Mouse (Mus musculus) heart, postnatal 0 days (tissue): Measurements from ENCODE around the gene Ube2l6. TPM values are rescaled to one million over a fixed set of nuclear protein-coding genes. Genes with fewer than 3 reads are reported as not detected.
A peak's percentile ranks its signal among the peaks of the same experiment; 100 is the strongest.

ENCODE experiments used
- ATAC-seq: fragments of 200-750 bp; cut with Nextera tagmentation; 2 replicates; pipeline ENCODE4 v1.8.0; 2017; ENCODE audit warnings: low read depth, moderate number of reproducible peaks, moderate library complexity; ENCODE audit not compliant: insufficient read depth
- DNase-seq: peaks from one replicate; pipeline ENCODE4 v3.0.0-alpha.2; 2016; ENCODE audit warnings: low spot score
- H3K27ac ChIP-seq: fragments of 300-500 bp; sonication (generic); 2 replicates; pipeline ENCODE4 v1.5.1; 2014; ENCODE audit warnings: low read depth, mild to moderate bottlenecking
- H3K27me3 ChIP-seq: fragments of 300-500 bp; sonication (generic); 2 replicates; pipeline ENCODE4 v1.6.1; 2014; ENCODE audit warnings: low read length, mixed read lengths; ENCODE audit not compliant: control insufficient read depth, insufficient read depth
- H3K36me3 ChIP-seq: fragments of 300-500 bp; sonication (generic); replicated peaks from 2 replicates; pipeline ENCODE4 v1.6.1; 2014; ENCODE audit warnings: low read length, mixed read lengths; ENCODE audit not compliant: control insufficient read depth, insufficient read depth
- H3K4me1 ChIP-seq: fragments of 300-500 bp; sonication (generic); 2 replicates; pipeline ENCODE4 v1.6.1; 2014; ENCODE audit warnings: antibody characterized with exemption; ENCODE audit not compliant: control insufficient read depth, insufficient read depth
- H3K4me2 ChIP-seq: fragments of 300-500 bp; sonication (generic); 2 replicates; pipeline ENCODE4 v1.6.1; 2014; ENCODE audit warnings: low read depth, mild to moderate bottlenecking, low read length, moderate library complexity
- H3K4me3 ChIP-seq: fragments of 300-500 bp; sonication (generic); 2 replicates; pipeline ENCODE4 v1.5.1; 2014; ENCODE audit warnings: low read depth, low read length
- H3K9ac ChIP-seq: fragments of 300-500 bp; sonication (generic); replicated peaks from 2 replicates; pipeline ENCODE4 v1.6.1; 2014; ENCODE audit warnings: low read depth, low read length, mixed read lengths
- H3K9me3 ChIP-seq: fragments of 300-500 bp; sonication (generic); replicated peaks from 2 replicates; pipeline ENCODE4 v1.6.1; 2016; ENCODE audit warnings: low read length; ENCODE audit not compliant: control insufficient read depth
- CTCF ChIP-seq: IDR thresholded peaks from 2 replicates; pipeline ENCODE4 v1.5.1; 2016; ENCODE audit warnings: antibody characterized with exemption, control low read depth, low read depth
- EP300 ChIP-seq: IDR thresholded peaks from 2 replicates; pipeline ENCODE4 v1.6.1; 2016; ENCODE audit warnings: antibody characterized with exemption, low read depth
- WGBS: fragments of 180-500 bp; shearing (Covaris S2); extraction: QIAGEN DNeasy Blood & Tissue Kit; methylation state at CpG from one replicate; pipeline ENCODE4 v1.1.7; 2014; 5-methylcytosine and 5-hydroxymethylcytosine counted together
- polyA plus RNA-seq: library from polyadenylated mRNA; unstranded; fragments of >200 nt; fragmentation: Nextera tagmentation; extraction: Ambion mirVana; gene quantifications from 2 replicates; pipeline ENCODE4 v1.2.1, GENCODE M21; 2015
- total RNA-seq: library from RNA; depleted of rRNA; stranded (reverse); fragments of >200 nt; gene quantifications from 2 replicates; pipeline ENCODE4 v1.2.3, GENCODE M21; 2014; ENCODE audit warnings: low replicate concordance; rRNA removed

Ube2l6 gene
- 40.0 and 47.0 TPM in 2 replicates for total RNA-seq
- polyA plus RNA-seq = 29.8 and 36.9 TPM in 2 replicates

DNA sequence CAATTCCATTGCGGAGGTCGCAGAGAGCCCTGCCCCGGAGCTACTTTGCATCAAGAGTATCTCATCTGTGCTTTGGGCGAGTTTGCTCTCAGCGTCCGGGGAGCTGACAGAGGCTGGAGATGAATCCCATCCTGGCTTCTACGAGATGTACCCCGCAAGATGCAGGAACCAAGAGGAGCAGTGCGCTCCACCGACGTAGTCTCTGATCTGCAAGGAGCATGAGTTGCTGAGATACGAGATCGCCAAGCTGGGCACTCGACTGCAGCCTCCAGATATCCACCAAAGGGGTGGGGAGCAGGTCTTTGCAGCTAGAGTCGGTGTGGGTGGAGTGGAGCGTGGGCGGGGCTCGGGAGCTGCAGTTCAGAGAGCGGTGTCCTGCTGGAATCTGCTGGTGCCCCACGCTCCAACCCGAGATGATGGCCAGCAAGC lies at the start of gene Ube2l6:
Ube2l6 (plus strand) TSS at position 336 of the 429 bp plus-strand sequence.
- Histone ChIP-seq H3K9me3 (peaks cover 3% of the 10 kb centered on the region; the same call in 1 of the 2 replicates), H3K27me3 (no peaks in the 10 kb centered on the region), H3K27ac (peak within 1 kb of the TSS; percentile 75), H3K4me3 (peak within 1 kb of the TSS; percentile 64), H3K36me3 (0 out of 2 replicates have a peak, but pooled peaks cover 5% of the 10 kb centered on the region), H3K4me1 (no peaks in the 10 kb centered on the region), H3K4me2 (peak within 1 kb of the TSS; percentile 94), H3K9ac (peak within 1 kb of the TSS; percentile 50)
- TF ChIP-seq EP300 (no peak), CTCF (no peak)
- WGBS = under 1% methylated on average over 21 of the region's 21 CpGs
- peak; percentile 64 for ATAC-seq
- peak; percentile 71 for DNase-seq

DNA sequence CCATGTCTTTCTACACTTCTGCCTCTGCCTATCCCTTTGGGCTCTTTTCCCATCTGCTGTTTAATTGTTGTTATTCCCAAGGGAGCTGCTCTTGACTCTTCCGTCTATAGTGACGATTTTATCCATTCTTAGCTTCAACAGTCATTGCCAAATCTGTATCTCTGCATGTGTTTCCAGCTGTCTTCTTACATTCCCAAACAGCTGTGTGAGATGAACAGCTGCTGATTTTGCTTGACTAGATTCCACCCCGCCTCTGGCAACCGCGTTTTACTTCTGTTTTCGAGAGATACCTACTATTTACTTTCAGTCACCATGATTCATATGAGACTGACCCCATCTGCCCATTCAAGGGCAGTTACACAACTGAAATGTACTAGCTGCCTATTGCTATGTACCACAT lies 48.5 kb upstream of the Ube2l6 start:
- H3K4me3 ChIP-seq = no peak overlapping the region
- H3K9ac ChIP-seq = no peak overlapping the region
- DNase-seq (peak; percentile 27), ATAC-seq (no peak)
- H3K4me1 ChIP-seq = no peaks in the 10 kb centered on the region
- no peaks in the 10 kb centered on the region for H3K27me3 ChIP-seq
- H3K27ac ChIP-seq = no peak overlapping the region
- H3K4me2 ChIP-seq = no peak overlapping the region
- no peaks in the 10 kb centered on the region for H3K36me3 ChIP-seq
- H3K9me3 ChIP-seq = no peaks in the 10 kb centered on the region
- TF ChIP-seq CTCF = no peak
- TF ChIP-seq EP300 = no peak
- WGBS = 54% methylated on average over 6 of the region's 6 CpGs

DNA sequence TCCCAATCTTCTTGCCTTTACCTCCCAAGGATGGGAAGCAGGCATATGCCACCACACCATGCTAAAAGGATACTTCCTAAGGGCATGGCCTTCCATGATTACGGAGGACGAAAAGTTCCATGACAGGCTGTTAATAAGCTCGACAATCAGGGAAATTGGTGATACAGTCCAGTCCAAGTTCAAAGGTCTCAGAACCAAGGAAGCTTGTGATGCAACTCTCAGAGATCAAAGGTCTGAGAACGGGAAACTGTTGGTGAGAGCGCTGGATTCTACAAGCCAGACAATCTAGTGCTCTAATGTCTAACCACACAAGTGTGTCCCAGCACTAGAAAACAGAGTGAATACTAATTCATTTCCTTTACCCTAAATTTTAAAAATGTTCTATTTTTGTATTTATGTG lies 42.4 kb upstream of the Ube2l6 start:
- Histone ChIP-seq H3K9ac (no peak overlapping the region), H3K9me3 (no peaks in the 10 kb centered on the region), H3K4me3 (no peak overlapping the region), H3K4me2 (no peak overlapping the region), H3K27me3 (no peaks in the 10 kb centered on the region), H3K4me1 (no peaks in the 10 kb centered on the region), H3K36me3 (no peaks in the 10 kb centered on the region), H3K27ac (no peak overlapping the region)
- no peak for TF ChIP-seq CTCF
- no peak for TF ChIP-seq EP300
- 71% methylated on average over 5 of the region's 5 CpGs for WGBS
- DNase-seq = no peak
- ATAC-seq = no peak

DNA sequence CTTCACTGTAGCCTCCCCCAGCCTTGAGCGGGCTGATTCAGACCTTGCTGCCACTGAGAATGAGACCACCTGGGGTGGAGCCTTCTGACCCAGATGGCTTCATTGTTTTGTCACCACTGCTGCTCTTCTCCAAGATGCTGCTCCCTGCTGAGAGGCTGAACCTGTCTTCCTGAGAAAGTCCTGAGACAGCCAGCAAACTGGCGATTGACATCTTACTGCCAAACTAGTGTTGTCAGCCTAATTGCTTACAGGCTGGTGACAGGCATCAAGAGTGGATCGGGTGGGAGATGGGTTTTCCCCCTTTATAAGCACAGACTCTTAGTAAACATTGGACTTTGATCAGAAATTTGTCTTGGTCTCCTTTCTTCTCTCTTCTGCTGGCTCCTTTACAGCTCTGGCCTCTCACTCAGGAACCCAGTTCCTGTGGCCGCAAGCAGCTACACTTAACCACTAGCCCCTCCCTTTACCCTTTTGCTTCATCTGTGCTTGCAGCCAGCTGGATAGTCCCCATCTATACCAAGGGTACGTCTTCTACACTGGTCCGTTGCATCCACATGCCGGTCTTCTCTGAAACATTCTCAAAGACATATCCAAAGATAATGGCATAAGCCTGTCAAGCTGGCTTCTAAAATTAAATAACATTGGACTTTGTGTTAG lies 41.5 kb upstream of the Ube2l6 start:
- WGBS = 59% methylated on average over 7 of the region's 7 CpGs
- no peaks in the 10 kb centered on the region for H3K9me3 ChIP-seq
- no peaks in the 10 kb centered on the region for H3K4me1 ChIP-seq
- ATAC-seq = no peak
- no peaks in the 10 kb centered on the region for H3K36me3 ChIP-seq
- TF ChIP-seq EP300 = no peak
- no peak for TF ChIP-seq CTCF
- H3K4me2 ChIP-seq = no peak overlapping the region
- H3K27ac ChIP-seq = no peak overlapping the region
- DNase-seq = no peak
- no peak overlapping the region for H3K9ac ChIP-seq
- no peaks in the 10 kb centered on the region for H3K27me3 ChIP-seq
- H3K4me3 ChIP-seq = no peak overlapping the region

DNA sequence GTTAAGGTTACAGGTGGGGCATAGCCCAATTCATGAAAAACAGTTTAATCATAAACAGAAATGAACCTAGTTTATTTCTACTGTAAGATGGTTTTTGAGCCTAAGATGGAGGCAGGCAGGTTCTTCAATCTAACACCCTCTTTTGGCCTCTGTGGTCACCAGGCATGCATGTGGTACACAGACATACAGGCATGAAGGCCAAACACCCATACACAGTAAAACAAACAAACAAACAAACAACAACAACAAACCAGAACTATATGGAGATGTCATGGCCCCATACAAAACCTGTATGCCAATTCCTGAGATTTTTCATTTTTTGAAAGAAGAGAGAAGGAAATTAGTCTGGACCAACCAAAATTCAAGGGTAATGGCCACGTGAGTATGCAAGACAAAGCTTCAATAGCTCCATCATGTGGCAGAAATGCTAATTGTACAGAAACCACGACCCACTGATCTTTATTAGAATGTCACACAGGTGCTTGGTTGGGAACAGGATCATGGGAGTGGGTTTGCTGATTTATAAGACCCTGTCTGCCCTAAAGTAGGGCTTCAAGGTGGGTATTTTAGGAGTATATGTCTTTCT lies 40.0 kb upstream of the Ube2l6 start:
- H3K9me3 ChIP-seq = no peaks in the 10 kb centered on the region
- no peak for TF ChIP-seq EP300
- peak; percentile 79 for TF ChIP-seq CTCF
- H3K27me3 ChIP-seq = no peaks in the 10 kb centered on the region
- no peak overlapping the region for H3K4me3 ChIP-seq
- no peak overlapping the region for H3K27ac ChIP-seq
- H3K9ac ChIP-seq = no peak overlapping the region
- peak; percentile 66 for ATAC-seq
- DNase-seq = peak; percentile 70
- no peak overlapping the region for H3K4me2 ChIP-seq
- no peaks in the 10 kb centered on the region for H3K4me1 ChIP-seq
- WGBS = 0% methylated on average over 2 of the region's 2 CpGs
- H3K36me3 ChIP-seq = no peaks in the 10 kb centered on the region
